Mouse (Mus musculus) neural tube, embryonic 13.5 days (tissue): ENCODE results near the gene Rab9b. TPM values are rescaled to one million over a fixed set of nuclear protein-coding genes. Genes with fewer than 3 reads are reported as not detected.

ENCODE experiments used
- ATAC-seq: fragments of 200-750 bp; cut with Nextera tagmentation; 2 replicates; pipeline ENCODE4 v1.8.0; 2017; ENCODE audit warnings: low read depth, mild to moderate bottlenecking, moderate TSS enrichment, moderate library complexity
- H3K27ac ChIP-seq: fragments of 300-500 bp; sonication (generic); replicated peaks from 2 replicates; pipeline ENCODE4 v1.5.1; 2015; ENCODE audit warnings: moderate library complexity, mild to moderate bottlenecking, inconsistent platforms
- H3K27me3 ChIP-seq: fragments of 300-500 bp; sonication (generic); 2 replicates; pipeline ENCODE4 v1.6.1; 2015; ENCODE audit warnings: mild to moderate bottlenecking, inconsistent platforms
- H3K36me3 ChIP-seq: fragments of 300-500 bp; sonication (generic); 2 replicates; pipeline ENCODE4 v1.6.1; 2015; ENCODE audit warnings: mild to moderate bottlenecking, inconsistent platforms
- H3K4me1 ChIP-seq: fragments of 300-500 bp; sonication (generic); replicated peaks from 2 replicates; pipeline ENCODE4 v1.6.1; 2015; ENCODE audit warnings: inconsistent platforms
- H3K4me2 ChIP-seq: fragments of 300-500 bp; sonication (generic); 2 replicates; pipeline ENCODE4 v1.6.1; 2015; ENCODE audit warnings: inconsistent platforms, mild to moderate bottlenecking, moderate library complexity
- H3K4me3 ChIP-seq: fragments of 300-500 bp; sonication (generic); 2 replicates; pipeline ENCODE4 v1.5.1; 2015; ENCODE audit warnings: mild to moderate bottlenecking, inconsistent platforms
- H3K9ac ChIP-seq: fragments of 300-500 bp; sonication (generic); 2 replicates; pipeline ENCODE4 v1.6.1; 2015; ENCODE audit warnings: moderate library complexity, mild to moderate bottlenecking, inconsistent platforms
- H3K9me3 ChIP-seq: fragments of 300-500 bp; sonication (generic); 2 replicates; pipeline ENCODE4 v1.6.1; 2016; ENCODE audit warnings: inconsistent platforms
- WGBS: fragments of 180-500 bp; shearing (Covaris S2); methylation state at CpG from one replicate; pipeline ENCODE4 v1.1.7; 2015; 5-methylcytosine and 5-hydroxymethylcytosine counted together
- polyA plus RNA-seq: library from polyadenylated mRNA; unstranded; fragments of >200 nt; fragmentation: Nextera tagmentation; extraction: Ambion mirVana; gene quantifications from 2 replicates; pipeline ENCODE4 v1.2.1, GENCODE M21; 2015

Gene Rab9b
- polyA plus RNA-seq = 16.9 and 17.5 TPM in 2 replicates

GRCm38 (mm10) chrX:136868061-136869040, at the start of gene Rab9b:
Gene Rab9b (minus strand): TSS chrX:136868755.
- Histone ChIP-seq H3K27me3 (no peaks in the 10 kb centered on the region), H3K9ac (peak within 1 kb of the TSS; percentile 79), H3K4me3 (peak within 1 kb of the TSS; percentile 56), H3K4me1 (peaks cover 8% of the 10 kb centered on the region; the same call in 1 of the 2 replicates), H3K36me3 (no peaks in the 10 kb centered on the region), H3K27ac (peak within 1 kb of the TSS; percentile 77), H3K9me3 (no peaks in the 10 kb centered on the region), H3K4me2 (peak within 1 kb of the TSS; percentile 55)
- peak; percentile 96 for ATAC-seq
- 18% methylated on average over 31 of the region's 36 CpGs for WGBS

- Histone ChIP-seq H3K27ac (no peak overlapping the region), H3K9me3 (no peaks in the 10 kb centered on the region), H3K36me3 (no peaks in the 10 kb centered on the region), H3K4me2 (no peak overlapping the region), H3K27me3 (no peaks in the 10 kb centered on the region), H3K4me3 (no peak overlapping the region), H3K9ac (no peak overlapping the region), H3K4me1 (no peaks in the 10 kb centered on the region)
- no peak for ATAC-seq
- 64% methylated on average over 4 of the region's 4 CpGs for WGBS
These were observed 35.8 kb upstream of the Rab9b start for GRCm38 (mm10) chrX:136904369-136904768.

GRCm38 (mm10) chrX:136895757-136896156, 27.2 kb upstream of the Rab9b start:
- peak; percentile 50; the same call in 1 of the 2 replicates for ATAC-seq
- H3K4me2 ChIP-seq = no peak overlapping the region

GRCm38 (mm10) chrX:136850300-136850699, 18.3 kb downstream of the Rab9b start:
- H3K4me3 ChIP-seq = no peak overlapping the region
- ATAC-seq = no peak
- no peaks in the 10 kb centered on the region for H3K9me3 ChIP-seq
- no peak overlapping the region for H3K9ac ChIP-seq
- no peak overlapping the region for H3K27ac ChIP-seq
- no peaks in the 10 kb centered on the region for H3K4me1 ChIP-seq
- no peaks in the 10 kb centered on the region for H3K27me3 ChIP-seq
- H3K36me3 ChIP-seq = no peaks in the 10 kb centered on the region
- 25% methylated on average over 3 of the region's 3 CpGs for WGBS
- H3K4me2 ChIP-seq = no peak overlapping the region

More at GRCm38 (mm10) chrX:136895757-136896156, 27.2 kb upstream of the Rab9b start:
- H3K4me3 ChIP-seq = no peak overlapping the region
- no peaks in the 10 kb centered on the region for H3K9me3 ChIP-seq
- H3K27ac ChIP-seq = no peak overlapping the region
- H3K4me1 ChIP-seq = no peaks in the 10 kb centered on the region
- no peaks in the 10 kb centered on the region for H3K36me3 ChIP-seq
- H3K27me3 ChIP-seq = no peaks in the 10 kb centered on the region
- 54% methylated on average over 2 of the region's 2 CpGs for WGBS
- H3K9ac ChIP-seq = no peak overlapping the region

- Histone ChIP-seq H3K36me3 (no peaks in the 10 kb centered on the region), H3K9ac (no peak overlapping the region), H3K4me3 (no peak overlapping the region), H3K4me2 (no peak overlapping the region), H3K27ac (no peak overlapping the region), H3K4me1 (no peaks in the 10 kb centered on the region), H3K27me3 (no peaks in the 10 kb centered on the region), H3K9me3 (no peaks in the 10 kb centered on the region)
- ATAC-seq = no peak
These were observed 39.9 kb downstream of the Rab9b start for GRCm38 (mm10) chrX:136828610-136829009.

- Histone ChIP-seq H3K27me3 (no peaks in the 10 kb centered on the region), H3K4me3 (no peak overlapping the region), H3K27ac (no peak overlapping the region), H3K4me1 (no peaks in the 10 kb centered on the region), H3K4me2 (0 out of 2 replicates have a peak overlapping the region, but pooled peaks have one; percentile 3), H3K36me3 (no peaks in the 10 kb centered on the region), H3K9ac (no peak overlapping the region), H3K9me3 (no peaks in the 10 kb centered on the region)
- 61% methylated on average over 4 of the region's 4 CpGs for WGBS
- no peak for ATAC-seq
These were observed 43.5 kb downstream of the Rab9b start for GRCm38 (mm10) chrX:136825016-136825415.

GRCm38 (mm10) chrX:136822371-136822770, 46.2 kb downstream of the Rab9b start, which contains the start of gene Plp1:
Gene Plp1 (plus strand): TSS chrX:136822671.
- H3K4me1 ChIP-seq = no peaks in the 10 kb centered on the region
- no peak within 1 kb of the TSS for H3K9ac ChIP-seq
- H3K36me3 ChIP-seq = no peaks in the 10 kb centered on the region
- 0 out of 2 replicates have a peak within 1 kb of the TSS, but pooled peaks have one; percentile 5 for H3K4me3 ChIP-seq
- H3K27me3 ChIP-seq = no peaks in the 10 kb centered on the region
- H3K27ac ChIP-seq = no peak within 1 kb of the TSS
- H3K9me3 ChIP-seq = no peaks in the 10 kb centered on the region
- no peak within 1 kb of the TSS for H3K4me2 ChIP-seq
- WGBS = 35% methylated on average over 1 of the region's 1 CpGs
- ATAC-seq = no peak

GRCm38 (mm10) chrX:136820250-136820649, 48.3 kb downstream of the Rab9b start:
- Histone ChIP-seq H3K27me3 (no peaks in the 10 kb centered on the region), H3K4me2 (no peak overlapping the region), H3K36me3 (no peaks in the 10 kb centered on the region), H3K9me3 (no peaks in the 10 kb centered on the region), H3K4me3 (no peak overlapping the region), H3K27ac (no peak overlapping the region), H3K4me1 (no peaks in the 10 kb centered on the region), H3K9ac (no peak overlapping the region)
- ATAC-seq = peak; percentile 84; the same call in 1 of the 2 replicates
- WGBS = 23% methylated on average over 1 of the region's 1 CpGs

- H3K27ac ChIP-seq = no peak overlapping the region
- 89% methylated on average over 6 of the region's 6 CpGs for WGBS
- ATAC-seq = no peak
These were observed 48.8 kb downstream of the Rab9b start for GRCm38 (mm10) chrX:136819752-136820151.

More at GRCm38 (mm10) chrX:136819752-136820151, 48.8 kb downstream of the Rab9b start:
- H3K36me3 ChIP-seq = no peaks in the 10 kb centered on the region
- H3K4me3 ChIP-seq = no peak overlapping the region
- no peaks in the 10 kb centered on the region for H3K27me3 ChIP-seq
- no peaks in the 10 kb centered on the region for H3K9me3 ChIP-seq
- no peaks in the 10 kb centered on the region for H3K4me1 ChIP-seq
- no peak overlapping the region for H3K4me2 ChIP-seq
- no peak overlapping the region for H3K9ac ChIP-seq

Other genes with a start within 250 kb of the Rab9b start
- 18.2 and 18.9 TPM in 2 replicates for gene Tceal1, start 160.8 kb downstream of the Rab9b start, polyA plus RNA-seq
- 508 and 542 TPM in 2 replicates for gene Morf4l2, start 125.1 kb downstream of the Rab9b start, polyA plus RNA-seq
- gene Glra4, start 88.6 kb downstream of the Rab9b start, polyA plus RNA-seq = 0.13 and 0.17 TPM in 2 replicates
- gene Plp1, start 46.1 kb downstream of the Rab9b start, polyA plus RNA-seq = 33.6 and 36.5 TPM in 2 replicates
- gene H2bfm, start 58.6 kb upstream of the Rab9b start, polyA plus RNA-seq = not detected in 2 replicates
- gene Tmsb15b2, start 106.7 kb upstream of the Rab9b start, polyA plus RNA-seq = 122 and 129 TPM in 2 replicates
- 12.3 and 13.1 TPM in 2 replicates for gene Tmsb15l, start 108.1 kb upstream of the Rab9b start, polyA plus RNA-seq
- gene Tmsb15b1, start 108.1 kb upstream of the Rab9b start, polyA plus RNA-seq = 36.6 and 43.6 TPM in 2 replicates
- gene Zcchc18, start 124.4 kb upstream of the Rab9b start, polyA plus RNA-seq = 215 and 233 TPM in 2 replicates
- 13.1 and 15.8 TPM in 2 replicates for gene Slc25a53, start 169.5 kb upstream of the Rab9b start, polyA plus RNA-seq
- gene Fam199x, start 180.8 kb upstream of the Rab9b start, polyA plus RNA-seq = 6.4 and 7.1 TPM in 2 replicates